Mouse (Mus musculus) stomach, postnatal 0 days (tissue): Measurements from ENCODE around the gene Ost4. TPM values are rescaled to one million over a fixed set of nuclear protein-coding genes. Genes with fewer than 3 reads are reported as not detected.

Experiments used
- ATAC-seq: fragments of 200-750 bp; cut with Nextera tagmentation; 2 replicates; pipeline ENCODE4 v1.8.0; 2017; ENCODE audit not compliant: low FRiP score, low TSS enrichment
- DNase-seq: peaks from one replicate; pipeline ENCODE4 v3.0.0-alpha.2; 2016; ENCODE audit warnings: low spot score
- H3K27ac ChIP-seq: fragments of 300-500 bp; sonication (generic); replicated peaks from 2 replicates; pipeline ENCODE4 v1.5.1; 2014; ENCODE audit warnings: mild to moderate bottlenecking, control low read depth
- H3K27me3 ChIP-seq: fragments of 300-500 bp; sonication (generic); 2 replicates; pipeline ENCODE4 v1.6.1; 2014; ENCODE audit warnings: low read length; ENCODE audit not compliant: control insufficient read depth, insufficient read depth
- H3K36me3 ChIP-seq: fragments of 300-500 bp; sonication (generic); 2 replicates; pipeline ENCODE4 v1.6.1; 2014; ENCODE audit warnings: low read length, mixed read lengths; ENCODE audit not compliant: control insufficient read depth, insufficient read depth
- H3K4me1 ChIP-seq: fragments of 300-500 bp; sonication (generic); replicated peaks from 2 replicates; pipeline ENCODE4 v1.6.1; 2014; ENCODE audit warnings: antibody characterized with exemption; ENCODE audit not compliant: control insufficient read depth, insufficient read depth
- H3K4me2 ChIP-seq: fragments of 300-500 bp; sonication (generic); replicated peaks from 2 replicates; pipeline ENCODE4 v1.6.1; 2014; ENCODE audit warnings: low read depth, mild to moderate bottlenecking, control low read depth, moderate library complexity
- H3K4me3 ChIP-seq: fragments of 300-500 bp; sonication (generic); 2 replicates; pipeline ENCODE4 v1.5.1; 2014; ENCODE audit warnings: low read depth, low read length, control low read depth
- H3K9ac ChIP-seq: fragments of 300-500 bp; sonication (generic); 2 replicates; pipeline ENCODE4 v1.6.1; 2014; ENCODE audit warnings: mild to moderate bottlenecking, low read length, control low read depth, mixed read lengths
- H3K9me3 ChIP-seq: fragments of 300-500 bp; sonication (generic); 2 replicates; pipeline ENCODE4 v1.6.1; 2016; ENCODE audit warnings: low read length; ENCODE audit not compliant: control insufficient read depth
- CTCF ChIP-seq: IDR thresholded peaks from 2 replicates; pipeline ENCODE4 v1.5.1; 2016; ENCODE audit warnings: antibody characterized with exemption, low read depth, mild to moderate bottlenecking, moderate library complexity
- EP300 ChIP-seq: optimal IDR thresholded peaks from 2 replicates; pipeline ENCODE3; 2016; ENCODE audit warnings: antibody characterized with exemption
- WGBS: fragments of 180-500 bp; shearing (Covaris S2); extraction: QIAGEN DNeasy Blood & Tissue Kit; methylation state at CpG from one replicate; pipeline ENCODE4 v1.1.7; 2014; 5-methylcytosine and 5-hydroxymethylcytosine counted together
- polyA plus RNA-seq: library from polyadenylated mRNA; unstranded; fragments of >200 nt; fragmentation: Nextera tagmentation; extraction: Ambion mirVana; gene quantifications from 2 replicates; pipeline ENCODE4 v1.2.1, GENCODE M21; 2015

The Ost4 gene
- polyA plus RNA-seq, 1 experiment from 2014 or later = 397 TPM

- DNase-seq = no peak
- Histone ChIP-seq H3K9ac (0 out of 2 replicates have a peak overlapping the region, but pooled peaks have one; percentile 9), H3K27ac (no peak overlapping the region)
Observed at GRCm38 (mm10) chr5:30922581-30923041, 15.0 kb upstream of the Ost4 start.

DNA sequence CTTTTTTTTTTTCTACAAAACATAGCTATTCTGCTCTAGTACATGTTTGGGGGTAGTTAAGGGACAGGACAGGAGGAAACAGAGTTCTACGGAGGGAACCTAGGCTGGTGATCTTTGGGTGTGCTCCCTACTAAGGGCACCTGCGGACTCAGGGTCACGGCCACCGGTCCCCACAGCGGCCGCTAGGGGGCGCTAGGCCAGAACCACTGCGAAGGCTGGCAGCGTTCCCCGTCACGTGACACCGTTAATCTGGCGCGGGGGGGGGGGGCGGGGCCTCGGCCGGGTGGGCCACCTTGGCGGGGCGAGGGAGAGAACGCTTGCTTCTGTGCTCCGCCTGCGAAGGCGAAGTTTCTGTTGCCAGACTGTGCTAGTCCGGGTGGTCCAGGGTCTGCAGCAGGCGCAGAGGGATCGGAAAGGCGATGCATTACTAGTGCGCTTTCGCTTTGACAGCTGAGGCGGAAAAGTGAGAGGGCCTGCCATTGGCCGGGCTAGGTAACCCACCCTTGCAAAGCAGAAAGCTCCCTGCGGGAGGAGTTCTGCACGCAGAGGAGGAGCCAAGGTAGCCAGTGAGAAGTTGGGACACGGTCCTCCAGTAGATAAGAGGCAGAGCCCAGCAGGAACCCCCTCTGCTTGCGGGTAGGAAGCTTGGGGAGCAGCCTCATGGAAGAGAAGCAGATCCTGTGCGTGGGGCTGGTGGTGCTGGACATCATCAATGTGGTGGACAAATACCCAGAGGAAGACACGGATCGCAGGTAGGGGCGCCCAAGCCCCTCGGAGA lies 13.9 kb upstream of the Ost4 start, which contains the start of gene Khk:
Khk (plus strand) TSS at position 176 of the 778 bp plus-strand sequence.
- DNase-seq = peak; percentile 95
- H3K9ac ChIP-seq = peak within 1 kb of the TSS; percentile 56
- peaks cover 16% of the 10 kb centered on the region for H3K36me3 ChIP-seq
- peak; percentile 85 for ATAC-seq
- no peaks in the 10 kb centered on the region for H3K27me3 ChIP-seq
- no peaks in the 10 kb centered on the region for H3K9me3 ChIP-seq
- H3K4me3 ChIP-seq = peak within 1 kb of the TSS; percentile 47
- peak within 1 kb of the TSS; percentile 81 for H3K27ac ChIP-seq
- no peaks in the 10 kb centered on the region for H3K4me1 ChIP-seq
- TF ChIP-seq CTCF (peak; percentile 88), EP300 (no peak)
- 2% methylated on average over 39 of the region's 40 CpGs for WGBS
- peak within 1 kb of the TSS; percentile 77 for H3K4me2 ChIP-seq

More at GRCm38 (mm10) chr5:30922581-30923041, 15.0 kb upstream of the Ost4 start:
- peaks cover 10% of the 10 kb centered on the region for H3K36me3 ChIP-seq
- 49% methylated on average over 10 of the region's 10 CpGs for WGBS
- no peaks in the 10 kb centered on the region for H3K9me3 ChIP-seq
- peak overlapping the region; percentile 77 for H3K4me2 ChIP-seq
- H3K27me3 ChIP-seq = no peaks in the 10 kb centered on the region
- H3K4me1 ChIP-seq = no peaks in the 10 kb centered on the region
- no peak for TF ChIP-seq EP300
- H3K4me3 ChIP-seq = peak overlapping the region; percentile 47; the same call in 1 of the 2 replicates
- no peak for ATAC-seq

DNA sequence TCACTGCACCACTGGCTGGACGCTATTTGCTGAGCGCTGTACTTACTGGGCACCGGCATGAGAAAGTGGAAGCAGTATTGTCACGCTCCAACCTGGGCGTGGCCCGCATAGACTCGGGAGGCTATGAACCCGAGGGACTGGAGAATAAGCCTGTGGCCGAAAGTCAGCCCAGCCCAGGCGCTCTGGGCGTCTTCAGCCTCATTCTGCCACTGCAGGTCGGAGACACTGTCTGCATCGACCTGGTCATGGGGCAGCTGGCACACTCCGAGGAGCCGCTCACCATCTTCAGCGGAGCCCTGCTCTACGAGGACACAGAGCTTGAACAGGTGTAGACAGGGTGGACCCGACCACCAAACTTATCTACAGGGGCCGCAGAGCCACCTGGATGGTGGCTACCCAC lies 13.0 kb upstream of the Ost4 start:
- H3K27ac ChIP-seq = peak overlapping the region; percentile 35
- no peaks in the 10 kb centered on the region for H3K4me1 ChIP-seq
- TF ChIP-seq EP300 (no peak), CTCF (no peak)
- H3K36me3 ChIP-seq = peaks cover 16% of the 10 kb centered on the region
- DNase-seq = peak; percentile 66
- no peaks in the 10 kb centered on the region for H3K9me3 ChIP-seq
- ATAC-seq = peak; percentile 21; the same call in 1 of the 2 replicates
- 47% methylated on average over 19 of the region's 19 CpGs for WGBS
- no peaks in the 10 kb centered on the region for H3K27me3 ChIP-seq
- peak overlapping the region; percentile 47 for H3K4me3 ChIP-seq
- H3K9ac ChIP-seq = peak overlapping the region; percentile 41; the same call in 1 of the 2 replicates
- H3K4me2 ChIP-seq = peak overlapping the region; percentile 77

- no peak for TF ChIP-seq CTCF
- no peak for TF ChIP-seq EP300
- no peaks in the 10 kb centered on the region; the same call in 1 of the 2 replicates for H3K4me1 ChIP-seq
- no peak overlapping the region for H3K4me3 ChIP-seq
- peak overlapping the region; percentile 35 for H3K27ac ChIP-seq
- H3K4me2 ChIP-seq = peak overlapping the region; percentile 77; the same call in 1 of the 2 replicates
- 63% methylated on average over 11 of the region's 11 CpGs for WGBS
- no peak for ATAC-seq
- H3K36me3 ChIP-seq = peaks cover 16% of the 10 kb centered on the region
- no peaks in the 10 kb centered on the region for H3K27me3 ChIP-seq
- no peak overlapping the region for H3K9ac ChIP-seq
- no peak for DNase-seq
- no peaks in the 10 kb centered on the region for H3K9me3 ChIP-seq
Observed at GRCm38 (mm10) chr5:30919831-30920614, 12.4 kb upstream of the Ost4 start.

GRCm38 (mm10) chr5:30918691-30919090 lies 11.1 kb upstream of the Ost4 start:
- H3K36me3 ChIP-seq = peaks cover 16% of the 10 kb centered on the region
- WGBS = 71% methylated on average over 8 of the region's 8 CpGs
- peak overlapping the region; percentile 27; the same call in 1 of the 2 replicates for H3K9ac ChIP-seq
- no peak overlapping the region for H3K4me2 ChIP-seq
- no peak overlapping the region for H3K4me3 ChIP-seq
- H3K27me3 ChIP-seq = no peaks in the 10 kb centered on the region
- ATAC-seq (no peak), DNase-seq (no peak)
- TF ChIP-seq EP300 (no peak), CTCF (no peak)
- no peaks in the 10 kb centered on the region; the same call in 1 of the 2 replicates for H3K4me1 ChIP-seq
- no peaks in the 10 kb centered on the region for H3K9me3 ChIP-seq
- H3K27ac ChIP-seq = no peak overlapping the region
